In genomic region chr13:63751196-63751595, GRCm38 (mm10) we compare ENCODE assay signal across 29 mouse cellular contexts.
A peak's percentile ranks its signal among the peaks of the same experiment; 100 is the strongest.
DNase-seq lines count a peak whose midpoint lies in the region; ATAC-seq and TF ChIP-seq lines count a peak whose summit lies in the region.
"Had no signal": no experiment of that assay in that cellular context is flagged by ENCODE, and none has a peak within 500 bp of the region (broad histone marks: within the 10 kb centered on the region; RNA-seq: fewer than 3 reads in every experiment).

No protein-coding gene starts in this region.

- no peak for DNase-seq in layer of hippocampus, adult 2 months (ENCODE audit: low spot score in 2 of 2)
- DNase-seq in layer of hippocampus, adult 11-12 months (ENCODE audit: low spot score), result no peak
- peak; percentile 36 for DNase-seq in 3T3-L1 (ENCODE audit: low read depth, low spot score)
- DNase-seq in R1 (ENCODE audit: low read depth, low spot score), result peak; percentile 58
- no peak for DNase-seq in limb, embryonic 10.5 days (ENCODE audit: low spot score)
- no peak for DNase-seq in liver, postnatal 0 days
- DNase-seq: adrenal gland, postnatal 14 days; cerebellum, adult 11 months; cerebellum, adult 9-10 months; cerebellum, postnatal 36 days; gastrocnemius, adult 2 months; heart, postnatal 10 days; kidney, postnatal 25 days; liver; retina, postnatal 1 day; right cerebral cortex, postnatal 14 days had no signal

- peak; percentile 43 for TF ChIP-seq CTCF in layer of hippocampus, adult 2 months (conservative IDR thresholded peaks at IDR 0.05)
- TF ChIP-seq CTCF in E14TG2a.4 (conservative IDR thresholded peaks at IDR 0.05; ENCODE audit: low read length), result peak; percentile 96
- no peak for TF ChIP-seq CTCF in liver, postnatal 0 days (IDR thresholded peaks at IDR 0.05; ENCODE audit: low read depth)

- H3K27me3 ChIP-seq in E14TG2a.4 (ENCODE audit: insufficient read depth, low read length), result no peaks in the 10 kb centered on the region
- no peaks in the 10 kb centered on the region; the same call in 1 of the 2 replicates for H3K27me3 ChIP-seq in limb, embryonic 10.5 days (ENCODE audit: low read depth, poor library complexity, severe bottlenecking)
- H3K27me3 ChIP-seq in liver, postnatal 0 days (ENCODE audit: insufficient read depth, low read length), result no peaks in the 10 kb centered on the region
- H3K27me3 ChIP-seq: CH12.LX; embryonic facial prominence, embryonic 12.5 days; heart, embryonic 13.5 days; kidney, embryonic 15.5 days; midbrain, embryonic 13.5 days; neural tube, embryonic 13.5 days had no signal

- H3K9me3 ChIP-seq in E14TG2a.4 (ENCODE audit: low read length), result peaks cover 9% of the 10 kb centered on the region; the same call in 1 of the 2 replicates
- H3K9me3 ChIP-seq in limb, embryonic 10.5 days (replicated peaks), result no peaks in the 10 kb centered on the region; the same call in 1 of the 2 replicates
- no peaks in the 10 kb centered on the region for H3K9me3 ChIP-seq in liver, postnatal 0 days (ENCODE audit: low read length)
- H3K9me3 ChIP-seq: embryonic facial prominence, embryonic 12.5 days; midbrain, embryonic 13.5 days had no signal

- no peak for ATAC-seq in liver, postnatal 0 days
- ATAC-seq: forebrain, embryonic 14.5 days; hindbrain, embryonic 16.5 days; intestine, postnatal 0 days; midbrain, embryonic 13.5 days had no signal

- no peak overlapping the region for H3K4me2 ChIP-seq in liver, postnatal 0 days (ENCODE audit: low read depth, low read length)
- H3K4me2 ChIP-seq: embryonic facial prominence, embryonic 12.5 days; heart, embryonic 13.5 days; kidney, embryonic 15.5 days; midbrain, embryonic 13.5 days; neural tube, embryonic 13.5 days had no signal

- H3K4me1 ChIP-seq in E14TG2a.4 (replicated peaks; ENCODE audit: low read depth, low read length), result no peaks in the 10 kb centered on the region
- H3K4me1 ChIP-seq in limb, embryonic 10.5 days, result no peaks in the 10 kb centered on the region
- H3K4me1 ChIP-seq in liver, postnatal 0 days (ENCODE audit: insufficient read depth), result no peaks in the 10 kb centered on the region
- H3K4me1 ChIP-seq: embryonic facial prominence, embryonic 12.5 days; heart, embryonic 13.5 days; hindbrain, embryonic 10.5 days; kidney, embryonic 15.5 days; midbrain, embryonic 13.5 days; neural tube, embryonic 13.5 days had no signal

- TF ChIP-seq EP300 in liver, postnatal 0 days (IDR thresholded peaks at IDR 0.05; ENCODE audit: low read depth), result no peak

- no peak overlapping the region for H3K9ac ChIP-seq in liver, postnatal 0 days (replicated peaks)
- H3K9ac ChIP-seq: embryonic facial prominence, embryonic 12.5 days; heart, embryonic 13.5 days; kidney, embryonic 15.5 days; liver, embryonic 14.5 days; midbrain, embryonic 13.5 days; neural tube, embryonic 13.5 days had no signal

- no peak overlapping the region for H3K27ac ChIP-seq in layer of hippocampus, adult 2 months
- no peak overlapping the region for H3K27ac ChIP-seq in limb, embryonic 10.5 days
- no peak overlapping the region for H3K27ac ChIP-seq in liver, postnatal 0 days (ENCODE audit: low read depth)
- H3K27ac ChIP-seq: embryonic facial prominence, embryonic 12.5 days; gastrocnemius, adult 2 months; hindbrain, embryonic 10.5 days; liver, embryonic 14.5 days; macrophage; midbrain, embryonic 13.5 days; neural tube, embryonic 13.5 days had no signal

- H3K36me3 ChIP-seq in E14TG2a.4 (ENCODE audit: insufficient read depth, low read length), result no peaks in the 10 kb centered on the region
- H3K36me3 ChIP-seq in limb, embryonic 10.5 days, result no peaks in the 10 kb centered on the region
- no peaks in the 10 kb centered on the region for H3K36me3 ChIP-seq in liver, postnatal 0 days (replicated peaks; ENCODE audit: insufficient read depth, low read length)
- H3K36me3 ChIP-seq: embryonic facial prominence, embryonic 12.5 days; heart, embryonic 13.5 days; hindbrain, embryonic 10.5 days; kidney, embryonic 15.5 days; midbrain, embryonic 13.5 days; neural tube, embryonic 13.5 days had no signal

- WGBS in limb, embryonic 10.5 days, result 59% methylated on average over 2 of the region's 2 CpGs
- WGBS in liver, postnatal 0 days (ENCODE audit: insufficient replicate concordance), result 52% methylated on average over 2 of the region's 2 CpGs

- no peak overlapping the region for H3K4me3 ChIP-seq in layer of hippocampus, adult 2 months
- no peak overlapping the region for H3K4me3 ChIP-seq in E14TG2a.4 (replicated peaks; ENCODE audit: low read length)
- no peak overlapping the region for H3K4me3 ChIP-seq in limb, embryonic 10.5 days
- H3K4me3 ChIP-seq in liver, postnatal 0 days (ENCODE audit: low read depth, low read length), result no peak overlapping the region
- H3K4me3 ChIP-seq: embryonic facial prominence, embryonic 12.5 days; gastrocnemius, adult 2 months; heart, embryonic 13.5 days; hindbrain, embryonic 10.5 days; kidney, embryonic 15.5 days; midbrain, embryonic 13.5 days; neural tube, embryonic 13.5 days had no signal

Comparison
In these comparisons a context has a peak if more than half of its experiments do, and no peak if none do; other contexts are left out.
1. DNase-seq: peak in 3T3-L1 (single experiment) and R1 (single experiment); none in layer of hippocampus, adult 2 months (0 of 2), layer of hippocampus, adult 11-12 months (single experiment), limb, embryonic 10.5 days (single experiment) and liver, postnatal 0 days (single experiment).